Mouse (Mus musculus) ES-E14 (cell line): ENCODE measurements at regions not wholly inside any gene's neighbourhood (a gene's known extent, or its start where the extent isn't known, plus 50 kb on each side); places are given as distances from the start of the nearest gene placed in this dataset.

ENCODE experiments used
- CHD2 ChIP-seq: IDR thresholded peaks from 2 replicates; pipeline ENCODE4 v1.6.1; 2014; ENCODE audit warnings: mild to moderate bottlenecking, low read depth, low read length, inconsistent platforms
- MAFK ChIP-seq: IDR thresholded peaks from 2 replicates; pipeline ENCODE4 v1.6.1; 2014; ENCODE audit warnings: mild to moderate bottlenecking, low read depth, low read length, inconsistent platforms; ENCODE audit not compliant: insufficient read depth
- ZC3H11A ChIP-seq: IDR thresholded peaks from 2 replicates; pipeline ENCODE4 v1.6.1; 2012; ENCODE audit warnings: low read depth, mild to moderate bottlenecking, inconsistent platforms, low read length, borderline replicate concordance

GRCm38 (mm10) chr6:60657117-60657911, 172.3 kb downstream of the Snca start:
- TF ChIP-seq MAFK (no peak), ZC3H11A (no peak), CHD2 (no peak)
